Comparison of ENCODE assay signal across 25 mouse cellular contexts in genomic region chr13:31860200-31860599, GRCm38 (mm10). TPM values are rescaled to one million over a fixed set of nuclear protein-coding genes. Genes with fewer than 3 reads are reported as not detected.
"Had no signal": no experiment of that assay in that cellular context is flagged by ENCODE, and none has a peak within 500 bp of the region (broad histone marks: within the 10 kb centered on the region; RNA-seq: fewer than 3 reads in every experiment).

No protein-coding gene starts in this region.

- H3K9ac ChIP-seq: embryonic facial prominence, embryonic 12.5 days; embryonic facial prominence, embryonic 13.5 days; embryonic facial prominence, embryonic 15.5 days; forebrain, embryonic 12.5 days; forebrain, embryonic 13.5 days; forebrain, embryonic 15.5 days; forebrain, postnatal 0 days had no signal

- H3K36me3 ChIP-seq: embryonic facial prominence, embryonic 10.5 days; embryonic facial prominence, embryonic 12.5 days; embryonic facial prominence, embryonic 13.5 days; embryonic facial prominence, embryonic 15.5 days; forebrain, embryonic 10.5 days; forebrain, embryonic 12.5 days; forebrain, embryonic 15.5 days had no signal

- H3K9me3 ChIP-seq: embryonic facial prominence, embryonic 10.5 days; embryonic facial prominence, embryonic 12.5 days; embryonic facial prominence, embryonic 13.5 days; embryonic facial prominence, embryonic 15.5 days; forebrain, embryonic 10.5 days; forebrain, embryonic 12.5 days; forebrain, embryonic 13.5 days; forebrain, embryonic 15.5 days had no signal

- H3K4me3 ChIP-seq: embryonic facial prominence, embryonic 10.5 days; embryonic facial prominence, embryonic 12.5 days; embryonic facial prominence, embryonic 13.5 days; embryonic facial prominence, embryonic 15.5 days; erythroblast, embryonic 14.5 days; forebrain, embryonic 10.5 days; forebrain, embryonic 12.5 days; forebrain, embryonic 13.5 days; forebrain, embryonic 15.5 days; gastrocnemius, adult 2 months; heart, adult 2 months had no signal

- DNase-seq: cerebellum, adult 9-10 months; cerebellum, adult 9-11 months; cerebellum, postnatal 10 days; cerebellum, postnatal 14 days; cerebellum, postnatal 25 days; cerebellum, postnatal 36 days; forebrain, postnatal 0 days; gastrocnemius, adult 2 months; gastrocnemius, postnatal 10 days; gastrocnemius, postnatal 14 days; gastrocnemius, postnatal 25 days; gastrocnemius, postnatal 36 days; heart, adult 18-20 months; heart, adult 2 months had no signal

- H3K4me1 ChIP-seq: forebrain, embryonic 10.5 days; forebrain, embryonic 12.5 days; forebrain, embryonic 13.5 days had no signal

- H3K27me3 ChIP-seq: embryonic facial prominence, embryonic 15.5 days; forebrain, embryonic 12.5 days; forebrain, embryonic 13.5 days; forebrain, embryonic 15.5 days had no signal

- H3K27ac ChIP-seq: embryonic facial prominence, embryonic 10.5 days; embryonic facial prominence, embryonic 12.5 days; embryonic facial prominence, embryonic 13.5 days; embryonic facial prominence, embryonic 15.5 days; forebrain, embryonic 10.5 days; forebrain, embryonic 12.5 days; forebrain, embryonic 13.5 days; forebrain, embryonic 15.5 days; gastrocnemius, adult 2 months; heart, adult 2 months had no signal

RNA-seq across cellular contexts. Expression of gene Foxc1, which starts 53.8 kb away (rescaled TPM):
- total RNA-seq: common myeloid progenitor, adult 5-6 weeks; granulocyte monocyte progenitor cell, adult 5-6 weeks had no signal
- polyA plus RNA-seq: erythroblast, embryonic 14.5 days had no signal
